ENCODE assay signal across 8 mouse cellular contexts in the genomic region with DNA sequence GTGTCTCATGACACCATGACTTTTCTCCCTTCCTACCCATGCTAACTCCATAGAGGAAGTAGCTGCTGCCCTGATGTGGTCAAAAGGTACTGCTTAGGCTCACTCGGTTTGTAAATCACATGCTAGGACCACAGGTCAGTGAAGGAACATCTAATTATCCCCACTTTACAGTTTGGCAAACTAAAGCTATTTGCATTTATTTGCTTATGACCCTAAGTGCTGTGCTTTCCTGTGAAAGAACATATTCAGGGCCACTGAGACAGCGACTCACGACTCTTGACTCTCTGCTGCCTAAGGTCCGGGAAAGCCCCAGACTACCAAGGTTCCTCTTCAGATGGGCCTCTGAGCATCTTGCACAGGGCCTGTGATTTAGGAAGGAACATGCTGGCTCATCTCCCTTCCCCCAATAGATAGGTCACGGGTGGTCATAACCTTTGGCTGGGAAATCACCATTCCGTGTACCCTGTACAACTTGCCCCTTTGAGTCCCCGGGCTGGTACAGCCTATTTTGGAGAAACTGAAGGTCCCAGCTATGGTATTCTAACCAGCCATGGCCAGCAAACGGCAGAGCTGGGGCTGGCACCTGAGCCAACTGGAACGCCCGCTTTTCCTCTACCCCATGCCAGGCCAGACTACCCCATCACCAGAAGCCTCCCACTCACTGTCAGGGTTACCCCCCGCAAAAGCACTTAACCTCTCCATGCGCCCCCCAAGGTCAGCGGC. TPM values are rescaled to one million over a fixed set of nuclear protein-coding genes. Genes with fewer than 3 reads are reported as not detected.
DNase-seq lines count a peak whose midpoint lies in the region; ATAC-seq and TF ChIP-seq lines count a peak whose summit lies in the region.

No protein-coding gene starts in this region.

- TF ChIP-seq CTCF in lung, adult 2 months (IDR thresholded peaks at IDR 0.05; ENCODE audit: insufficient read depth, low read length) = no peak
- TF ChIP-seq CTCF in hindbrain, postnatal 0 days (IDR thresholded peaks at IDR 0.05; ENCODE audit: low read depth) = no peak
- TF ChIP-seq CTCF in lung, postnatal 0 days (IDR thresholded peaks at IDR 0.05) = no peak

- DNase-seq in lung, adult 2 months = no peak
- no peak for DNase-seq in lung, postnatal 10 days
- DNase-seq in embryonic facial prominence, embryonic 10.5 days (ENCODE audit: low spot score) = no peak
- no peak for DNase-seq in hindbrain, postnatal 0 days (ENCODE audit: low spot score)
- DNase-seq in lung, postnatal 0 days (ENCODE audit: low spot score) = peak; percentile 46
- peak; percentile 36 to 61 for DNase-seq in spleen, postnatal 10 days (ENCODE audit: low spot score in 2 of 2)
- DNase-seq in urinary bladder, adult 2 months (ENCODE audit: low spot score) = no peak
- DNase-seq in cerebellum, adult 11 months = no peak

- no peaks in the 10 kb centered on the region for H3K36me3 ChIP-seq in embryonic facial prominence, embryonic 10.5 days (replicated peaks)
- no peaks in the 10 kb centered on the region for H3K36me3 ChIP-seq in hindbrain, postnatal 0 days (ENCODE audit: insufficient read depth, low read length)
- H3K36me3 ChIP-seq in lung, postnatal 0 days (ENCODE audit: insufficient read depth, low read length) = no peaks in the 10 kb centered on the region

- peak overlapping the region; percentile 86 for H3K27ac ChIP-seq in embryonic facial prominence, embryonic 10.5 days (replicated peaks)
- H3K27ac ChIP-seq in hindbrain, postnatal 0 days = peak overlapping the region; percentile 59; the same call in 1 of the 2 replicates
- H3K27ac ChIP-seq in lung, postnatal 0 days (ENCODE audit: low read length) = peak overlapping the region; percentile 94

- TF ChIP-seq POLR2A in lung, adult 2 months (IDR thresholded peaks at IDR 0.05; ENCODE audit: borderline replicate concordance, extremely low read depth, low read depth, low read length) = no peak

- 4% methylated on average over 13 of the region's 13 CpGs for WGBS in lung, adult 2 months
- 11% methylated on average over 13 of the region's 13 CpGs for WGBS in embryonic facial prominence, embryonic 10.5 days
- 13% methylated on average over 13 of the region's 13 CpGs for whole genome bisulfite sequencing in hindbrain, postnatal 0 days
- WGBS in lung, postnatal 0 days = 6% methylated on average over 13 of the region's 13 CpGs

- no peak for ATAC-seq in hindbrain, postnatal 0 days
- ATAC-seq in lung, postnatal 0 days = no peak

- peak overlapping the region; percentile 68 for H3K9ac ChIP-seq in hindbrain, postnatal 0 days (replicated peaks; ENCODE audit: low read length)
- H3K9ac ChIP-seq in lung, postnatal 0 days (replicated peaks; ENCODE audit: low read depth) = peak overlapping the region; percentile 78

- H3K9me3 ChIP-seq in embryonic facial prominence, embryonic 10.5 days = no peaks in the 10 kb centered on the region
- no peaks in the 10 kb centered on the region for H3K9me3 ChIP-seq in hindbrain, postnatal 0 days (ENCODE audit: low read length)
- H3K9me3 ChIP-seq in lung, postnatal 0 days (ENCODE audit: low read length) = no peaks in the 10 kb centered on the region

- H3K4me2 ChIP-seq in hindbrain, postnatal 0 days (ENCODE audit: low read depth, low read length) = peak overlapping the region; percentile 60
- peak overlapping the region; percentile 81 for H3K4me2 ChIP-seq in lung, postnatal 0 days (replicated peaks; ENCODE audit: low read depth, low read length)

- H3K4me1 ChIP-seq in lung, adult 2 months (ENCODE audit: control insufficient read depth, insufficient read depth, low read length) = peaks cover 8% of the 10 kb centered on the region
- peaks cover 58% of the 10 kb centered on the region for H3K4me1 ChIP-seq in embryonic facial prominence, embryonic 10.5 days
- peaks cover 9% of the 10 kb centered on the region; the same call in 1 of the 2 replicates for H3K4me1 ChIP-seq in hindbrain, postnatal 0 days (ENCODE audit: insufficient read depth, low read length)
- H3K4me1 ChIP-seq in lung, postnatal 0 days (ENCODE audit: insufficient read depth, low read depth, low read length) = peaks cover 22% of the 10 kb centered on the region

- peak overlapping the region; percentile 92 for H3K4me3 ChIP-seq in lung, adult 2 months (replicated peaks; ENCODE audit: extremely low read depth, low read depth, low read length)
- H3K4me3 ChIP-seq in embryonic facial prominence, embryonic 10.5 days = peak overlapping the region; percentile 92
- H3K4me3 ChIP-seq in hindbrain, postnatal 0 days (ENCODE audit: low read length) = peak overlapping the region; percentile 62
- H3K4me3 ChIP-seq in lung, postnatal 0 days (ENCODE audit: low read depth, low read length) = peak overlapping the region; percentile 86

- TF ChIP-seq EP300 in lung, postnatal 0 days (IDR thresholded peaks at IDR 0.05) = no peak

- H3K27me3 ChIP-seq in embryonic facial prominence, embryonic 10.5 days (replicated peaks; ENCODE audit: low read depth, poor library complexity, severe bottlenecking) = peaks cover 34% of the 10 kb centered on the region
- peaks cover 9% of the 10 kb centered on the region; the same call in 1 of the 2 replicates for H3K27me3 ChIP-seq in hindbrain, postnatal 0 days (ENCODE audit: insufficient read depth, low read length)
- H3K27me3 ChIP-seq in lung, postnatal 0 days (replicated peaks; ENCODE audit: insufficient read depth, low read length) = 0 out of 2 replicates have a peak, but pooled peaks cover 5% of the 10 kb centered on the region

RNA-seq across cellular contexts. Expression of gene Mllt6, which starts 3.8 kb away (rescaled TPM):
- 65.9 and 79.6 TPM in 2 replicates for polyA plus RNA-seq in lung, adult 2 months (2012; rRNA removed)
- 2.1 and 2.2 TPM in 2 replicates for polyA plus RNA-seq in embryonic facial prominence, embryonic 10.5 days (2016; fragmentation: Nextera tagmentation; extraction: Ambion mirVana)
- 43.9 and 60.8 TPM in 2 replicates for total RNA-seq in hindbrain, postnatal 0 days (2014; rRNA removed)
- 1.5 and 1.7 TPM in 2 replicates for polyA plus RNA-seq in hindbrain, postnatal 0 days (2015; fragmentation: Nextera tagmentation; extraction: Ambion mirVana)
- polyA plus RNA-seq in lung, postnatal 0 days (2015; fragmentation: Nextera tagmentation; extraction: Ambion mirVana) = 3.0 and 3.5 TPM in 2 replicates
- polyA plus RNA-seq in urinary bladder, adult 2 months (2012; rRNA removed) = 30.2 and 37.2 TPM in 2 replicates

RNA-seq across cellular contexts. Expression of gene Cisd3, which starts 26.2 kb away (rescaled TPM):
- polyA plus RNA-seq in lung, adult 2 months (2012; rRNA removed) = 26.4 and 34.0 TPM in 2 replicates
- polyA plus RNA-seq in embryonic facial prominence, embryonic 10.5 days (2016; fragmentation: Nextera tagmentation; extraction: Ambion mirVana) = 18.2 and 20.0 TPM in 2 replicates
- total RNA-seq in hindbrain, postnatal 0 days (2014; rRNA removed) = 21.2 and 24.0 TPM in 2 replicates
- 47.6 and 52.0 TPM in 2 replicates for polyA plus RNA-seq in hindbrain, postnatal 0 days (2015; fragmentation: Nextera tagmentation; extraction: Ambion mirVana)
- polyA plus RNA-seq in lung, postnatal 0 days (2015; fragmentation: Nextera tagmentation; extraction: Ambion mirVana) = 59.1 and 63.8 TPM in 2 replicates
- polyA plus RNA-seq in urinary bladder, adult 2 months (2012; rRNA removed) = 55.7 and 56.2 TPM in 2 replicates

RNA-seq across cellular contexts. Expression of gene Epop, which starts 29.9 kb away (rescaled TPM):
- polyA plus RNA-seq in lung, adult 2 months (2012; rRNA removed) = 6.4 and 12.3 TPM in 2 replicates
- 13.0 and 14.4 TPM in 2 replicates for polyA plus RNA-seq in embryonic facial prominence, embryonic 10.5 days (2016; fragmentation: Nextera tagmentation; extraction: Ambion mirVana)
- 11.0 and 12.0 TPM in 2 replicates for total RNA-seq in hindbrain, postnatal 0 days (2014; rRNA removed)
- polyA plus RNA-seq in hindbrain, postnatal 0 days (2015; fragmentation: Nextera tagmentation; extraction: Ambion mirVana) = 2.3 and 2.4 TPM in 2 replicates
- polyA plus RNA-seq in lung, postnatal 0 days (2015; fragmentation: Nextera tagmentation; extraction: Ambion mirVana) = 3.5 and 4.1 TPM in 2 replicates
- polyA plus RNA-seq in urinary bladder, adult 2 months (2012; rRNA removed) = 0.77 and 0.80 TPM in 2 replicates

RNA-seq across cellular contexts. Expression of gene Pcgf2, which starts 40.9 kb away (rescaled TPM):
- polyA plus RNA-seq in lung, adult 2 months (2012; rRNA removed) = 65.9 and 81.9 TPM in 2 replicates
- 23.2 and 24.1 TPM in 2 replicates for polyA plus RNA-seq in embryonic facial prominence, embryonic 10.5 days (2016; fragmentation: Nextera tagmentation; extraction: Ambion mirVana)
- 11.3 and 18.0 TPM in 2 replicates for total RNA-seq in hindbrain, postnatal 0 days (2014; rRNA removed)
- polyA plus RNA-seq in hindbrain, postnatal 0 days (2015; fragmentation: Nextera tagmentation; extraction: Ambion mirVana) = 13.3 and 14.8 TPM in 2 replicates
- 10.5 TPM in 2 replicates for polyA plus RNA-seq in lung, postnatal 0 days (2015; fragmentation: Nextera tagmentation; extraction: Ambion mirVana)
- 41.1 and 46.4 TPM in 2 replicates for polyA plus RNA-seq in urinary bladder, adult 2 months (2012; rRNA removed)

RNA-seq across cellular contexts. Expression of gene Psmb3, which starts 43.8 kb away (rescaled TPM):
- polyA plus RNA-seq in lung, adult 2 months (2012; rRNA removed) = 214 and 264 TPM in 2 replicates
- 634 and 654 TPM in 2 replicates for polyA plus RNA-seq in embryonic facial prominence, embryonic 10.5 days (2016; fragmentation: Nextera tagmentation; extraction: Ambion mirVana)
- 453 and 498 TPM in 2 replicates for total RNA-seq in hindbrain, postnatal 0 days (2014; rRNA removed)
- 499 and 523 TPM in 2 replicates for polyA plus RNA-seq in hindbrain, postnatal 0 days (2015; fragmentation: Nextera tagmentation; extraction: Ambion mirVana)
- 350 and 419 TPM in 2 replicates for polyA plus RNA-seq in lung, postnatal 0 days (2015; fragmentation: Nextera tagmentation; extraction: Ambion mirVana)
- polyA plus RNA-seq in urinary bladder, adult 2 months (2012; rRNA removed) = 264 and 322 TPM in 2 replicates

Comparison
In these comparisons a context has a peak if more than half of its experiments do, and no peak if none do; other contexts are left out.
1. DNase-seq: peak in lung, postnatal 0 days (single experiment) and spleen, postnatal 10 days (2 of 2); none in lung, adult 2 months (single experiment), lung, postnatal 10 days (single experiment), embryonic facial prominence, embryonic 10.5 days (single experiment), hindbrain, postnatal 0 days (single experiment), urinary bladder, adult 2 months (single experiment) and cerebellum, adult 11 months (single experiment).
2. Peak in every context shown above with its lines, with median percentiles within 50 percentile points of each other: H3K4me3 ChIP-seq and H3K27ac ChIP-seq.